Mouse (Mus musculus) central nervous system, embryonic 11.5 days (tissue): ENCODE results near the gene Aldh3a2. TPM values are rescaled to one million over a fixed set of nuclear protein-coding genes. Genes with fewer than 3 reads are reported as not detected.

ENCODE experiments used
- polyA plus RNA-seq: library from polyadenylated mRNA; depleted of rRNA; stranded (reverse); fragments of >200 nt; gene quantifications from 2 replicates; pipeline ENCODE4 v1.2.3, GENCODE M21; 2012; rRNA removed

Aldh3a2 gene
- 23.3 and 24.9 TPM in 2 replicates for polyA plus RNA-seq

DNA sequence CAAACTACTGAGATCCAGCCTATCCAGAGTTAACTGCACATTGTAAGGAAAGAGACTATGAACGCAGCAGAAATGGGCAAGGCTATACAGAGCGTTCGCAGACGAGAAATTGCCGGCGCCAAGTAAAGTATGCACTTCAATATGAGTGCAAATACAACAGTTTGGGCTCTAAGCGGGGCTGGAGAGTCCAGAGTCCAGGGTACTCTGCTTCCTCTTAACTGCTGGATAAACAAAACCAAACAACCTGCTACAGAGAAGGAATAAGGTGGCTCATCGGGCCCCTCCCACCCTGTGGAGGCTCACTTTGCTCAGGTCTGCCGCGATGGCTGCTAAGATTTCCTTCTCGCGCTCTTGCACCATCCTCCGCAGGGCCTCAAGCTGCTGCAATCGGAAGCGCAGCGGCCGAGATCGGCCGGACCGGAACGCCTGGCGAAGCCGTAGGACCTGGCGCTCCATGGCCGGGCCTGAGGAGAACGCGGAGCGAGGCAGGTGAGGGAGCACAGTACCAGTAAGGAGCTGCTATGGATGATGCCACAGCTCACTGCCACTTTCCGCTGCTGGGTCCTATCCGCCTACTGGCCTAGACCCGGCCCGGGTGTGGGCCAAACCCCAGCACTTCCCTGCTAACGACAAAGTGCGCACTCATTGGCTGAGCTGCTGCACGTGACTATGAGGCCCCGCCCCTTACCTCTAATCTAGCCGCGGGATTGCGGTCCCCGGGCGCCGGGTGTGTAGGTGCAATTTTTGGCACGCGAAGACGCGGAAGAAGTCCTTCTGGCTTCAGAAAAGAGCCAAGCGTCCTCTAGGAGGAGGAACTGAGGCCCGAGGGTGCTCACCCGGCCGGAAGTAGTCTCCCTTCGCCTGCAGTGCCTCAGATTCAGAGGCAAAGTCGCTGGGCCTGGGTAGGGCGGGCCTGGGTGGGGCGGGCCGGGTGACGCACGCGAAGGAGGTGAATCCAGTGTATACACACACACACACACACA lies at the start of gene Aldh3a2:
TSS of gene Aldh3a2 (minus strand) at position 914 of the 983 bp plus-strand sequence.

GRCm38 (mm10) chr11:61207487-61208246 lies 59.6 kb downstream of the Aldh3a2 start, which contains the start of gene Aldh3a1:
Aldh3a1 (plus strand) TSS chr11:61207537.

DNA sequence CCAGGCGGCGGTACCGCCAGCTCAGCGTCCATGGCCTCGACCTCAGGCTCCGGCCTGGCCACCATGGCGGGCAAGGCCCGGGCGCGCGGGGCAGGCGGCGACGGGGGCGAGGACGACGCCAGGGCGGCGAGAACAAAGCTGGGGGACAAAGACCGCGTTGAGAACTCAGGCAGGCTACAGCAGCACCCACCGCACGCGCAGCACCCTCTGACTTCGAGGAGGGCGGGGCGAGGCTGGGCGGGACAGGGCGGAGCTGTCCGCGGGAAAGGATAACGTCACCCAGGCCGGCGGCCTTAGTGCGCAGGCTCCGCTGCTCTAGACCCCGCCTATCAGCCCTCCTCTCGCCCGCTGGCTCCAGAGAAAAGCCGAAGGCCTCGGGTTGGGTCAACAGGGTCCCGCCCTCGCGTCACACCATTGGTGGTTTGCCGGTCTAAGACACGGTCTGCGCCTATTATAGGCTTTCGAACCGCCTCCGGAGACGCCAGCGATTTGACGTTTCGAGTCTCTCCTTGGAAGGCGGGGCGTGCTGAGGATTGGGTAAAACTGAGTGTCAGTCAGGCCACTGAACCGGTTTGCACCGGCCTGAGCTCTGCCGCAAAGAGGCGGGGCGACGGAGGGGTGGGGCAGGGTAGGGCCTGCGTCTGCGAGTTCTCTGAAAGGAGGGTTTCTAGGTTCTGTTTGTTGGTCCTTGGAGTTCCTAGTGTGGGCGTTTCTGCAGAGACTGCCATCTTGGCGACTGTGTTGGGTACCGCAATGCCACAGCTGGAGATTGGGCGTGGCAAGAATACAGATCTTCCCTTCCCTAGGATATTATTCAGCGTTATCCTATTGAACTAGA lies 92.2 kb downstream of the Aldh3a2 start, which contains the start of gene Usp22:
TSS of gene Usp22 (minus strand) at position 235 of the 838 bp plus-strand sequence.

Other genes starting within 250 kb of the Aldh3a2 start
- 0.95 and 2.4 TPM in 2 replicates for gene Kcnj12, start 244.9 kb downstream of the Aldh3a2 start, polyA plus RNA-seq
- gene Tnfrsf13b, start 140.7 kb downstream of the Aldh3a2 start, polyA plus RNA-seq = 1.8 and 2.2 TPM in 2 replicates
- gene Usp22, start 92.4 kb downstream of the Aldh3a2 start, polyA plus RNA-seq = 144 and 166 TPM in 2 replicates
- 0.04 TPM in 1 of 2 replicates, not detected in the other for gene Aldh3a1, start 59.9 kb downstream of the Aldh3a2 start, polyA plus RNA-seq
- 0.05 TPM in 1 of 2 replicates, not detected in the other for gene Slc47a2, start 75.4 kb upstream of the Aldh3a2 start, polyA plus RNA-seq
- gene Slc47a1, start 110.9 kb upstream of the Aldh3a2 start, polyA plus RNA-seq = 0.37 and 0.77 TPM in 2 replicates
- 5.4 and 6.8 TPM in 2 replicates for gene Rnf112, start 186.7 kb upstream of the Aldh3a2 start, polyA plus RNA-seq
- gene Mfap4, start 218.0 kb upstream of the Aldh3a2 start, polyA plus RNA-seq = 65.6 and 232 TPM in 2 replicates
- gene Mapk7, start 226.9 kb upstream of the Aldh3a2 start, polyA plus RNA-seq = 96.4 and 120 TPM in 2 replicates
- gene B9d1, start 237.7 kb upstream of the Aldh3a2 start, polyA plus RNA-seq = 48.2 and 53.7 TPM in 2 replicates